Mouse (Mus musculus): ENCODE results near the gene Adgrg5. TPM values are rescaled to one million over a fixed set of nuclear protein-coding genes. Genes with fewer than 3 reads are reported as not detected.

The Adgrg5 gene
- polyA plus RNA-seq (2014; fragmentation: Nextera tagmentation; extraction: Ambion mirVana) = 0.18 and 0.21 TPM in 2 replicates

DNA sequence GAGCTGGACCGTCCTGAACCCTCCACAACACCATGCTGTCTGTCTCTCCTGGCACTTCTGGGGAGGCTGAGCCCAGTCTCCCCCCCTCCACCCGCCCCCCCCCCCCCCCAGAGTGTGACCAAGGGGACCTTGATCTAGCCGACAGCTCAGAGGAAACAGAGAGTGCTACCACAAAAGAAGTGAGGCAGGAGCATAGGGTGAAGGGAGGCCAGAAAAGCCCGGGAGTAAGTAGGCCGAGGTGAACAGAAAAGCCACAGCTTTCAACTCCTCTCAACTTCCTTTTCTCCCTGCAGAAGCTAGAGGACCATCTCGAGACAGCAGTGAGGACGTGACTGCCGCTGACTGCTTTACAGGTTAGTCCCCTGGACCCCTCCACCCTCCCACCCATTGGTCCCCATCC is at the start of gene Adgrg5:
TSS of gene Adgrg5 (plus strand) at position 290 of the 400 bp plus-strand sequence.
- no peak for TF ChIP-seq CTCF (IDR thresholded peaks at IDR 0.05; ENCODE audit: low read depth)
- DNase-seq = no peak
- no peaks in the 10 kb centered on the region for H3K36me3 ChIP-seq (ENCODE audit: insufficient read depth)
- H3K4me1 ChIP-seq (ENCODE audit: insufficient read depth) = no peaks in the 10 kb centered on the region
- WGBS = 28% methylated on average over 8 of the region's 8 CpGs
- no peaks in the 10 kb centered on the region for H3K9me3 ChIP-seq (ENCODE audit: low read depth, low read length)
- no peak within 1 kb of the TSS for H3K9ac ChIP-seq
- H3K27me3 ChIP-seq (ENCODE audit: insufficient read depth, low read length) = no peaks in the 10 kb centered on the region
- H3K27ac ChIP-seq (ENCODE audit: low read depth) = no peak within 1 kb of the TSS
- H3K4me3 ChIP-seq (ENCODE audit: low read depth, low read length) = no peak within 1 kb of the TSS
- no peak for ATAC-seq (ENCODE audit: insufficient read depth)
- H3K4me2 ChIP-seq = no peak within 1 kb of the TSS

GRCm38 (mm10) chr8:94874358-94874757 is 49.1 kb upstream of the Adgrg5 start:
- peak; percentile 94 for TF ChIP-seq CTCF (IDR thresholded peaks at IDR 0.05; ENCODE audit: low read depth)
- whole genome bisulfite sequencing = 8% methylated on average over 6 of the region's 6 CpGs
- DNase-seq (peak; percentile 86), ATAC-seq (ENCODE audit: insufficient read depth) (no peak)
- peak overlapping the region; percentile 94 for H3K4me2 ChIP-seq
- no peaks in the 10 kb centered on the region for H3K36me3 ChIP-seq (ENCODE audit: insufficient read depth)
- H3K4me1 ChIP-seq (ENCODE audit: insufficient read depth) = peaks cover 34% of the 10 kb centered on the region
- no peak overlapping the region for H3K9ac ChIP-seq
- H3K27ac ChIP-seq (ENCODE audit: low read depth) = no peak overlapping the region
- peak overlapping the region; percentile 70 for H3K4me3 ChIP-seq (ENCODE audit: low read depth, low read length)
- peaks cover 6% of the 10 kb centered on the region; the same call in 1 of the 2 replicates for H3K27me3 ChIP-seq (ENCODE audit: insufficient read depth, low read length)
- no peaks in the 10 kb centered on the region for H3K9me3 ChIP-seq (ENCODE audit: low read depth, low read length)

GRCm38 (mm10) chr8:94875096-94875870 is 48.2 kb upstream of the Adgrg5 start:
- Histone ChIP-seq H3K4me1 (ENCODE audit: insufficient read depth) (peaks cover 29% of the 10 kb centered on the region), H3K27me3 (ENCODE audit: insufficient read depth, low read length) (peaks cover 6% of the 10 kb centered on the region; the same call in 1 of the 2 replicates), H3K9ac (peak overlapping the region; percentile 65), H3K4me3 (ENCODE audit: low read depth, low read length) (peak overlapping the region; percentile 70), H3K4me2 (peak overlapping the region; percentile 94), H3K27ac (ENCODE audit: low read depth) (peak overlapping the region; percentile 63; the same call in 1 of the 2 replicates), H3K9me3 (ENCODE audit: low read depth, low read length) (no peaks in the 10 kb centered on the region), H3K36me3 (ENCODE audit: insufficient read depth) (no peaks in the 10 kb centered on the region)
- DNase-seq (peak; percentile 33), ATAC-seq (ENCODE audit: insufficient read depth) (no peak)
- TF ChIP-seq CTCF (IDR thresholded peaks at IDR 0.05; ENCODE audit: low read depth) = no peak
- WGBS = 12% methylated on average over 17 of the region's 17 CpGs

- peaks cover 23% of the 10 kb centered on the region; the same call in 1 of the 2 replicates for H3K4me1 ChIP-seq (ENCODE audit: insufficient read depth)
- no peaks in the 10 kb centered on the region for H3K36me3 ChIP-seq (ENCODE audit: insufficient read depth)
- H3K4me2 ChIP-seq = peak overlapping the region; percentile 94
- TF ChIP-seq CTCF (IDR thresholded peaks at IDR 0.05; ENCODE audit: low read depth) = no peak
- H3K27ac ChIP-seq (ENCODE audit: low read depth) = peak overlapping the region; percentile 63
- peak overlapping the region; percentile 70 for H3K4me3 ChIP-seq (ENCODE audit: low read depth, low read length)
- peaks cover 6% of the 10 kb centered on the region; the same call in 1 of the 2 replicates for H3K27me3 ChIP-seq (ENCODE audit: insufficient read depth, low read length)
- DNase-seq (peak; percentile 33), ATAC-seq (ENCODE audit: insufficient read depth) (no peak; the same call in 1 of the 2 replicates)
- 0% methylated on average over 19 of the region's 20 CpGs for WGBS
- peak overlapping the region; percentile 65 for H3K9ac ChIP-seq
- no peaks in the 10 kb centered on the region for H3K9me3 ChIP-seq (ENCODE audit: low read depth, low read length)
These were observed 47.7 kb upstream of the Adgrg5 start for GRCm38 (mm10) chr8:94875871-94876150.

GRCm38 (mm10) chr8:94876197-94876730 is 47.2 kb upstream of the Adgrg5 start, which contains the start of gene Dok4:
Gene Dok4, minus strand, starts transcription at chr8:94876330.
- Histone ChIP-seq H3K27ac (ENCODE audit: low read depth) (peak within 1 kb of the TSS; percentile 63), H3K4me3 (ENCODE audit: low read depth, low read length) (peak within 1 kb of the TSS; percentile 70), H3K27me3 (ENCODE audit: insufficient read depth, low read length) (peaks cover 6% of the 10 kb centered on the region; the same call in 1 of the 2 replicates), H3K4me2 (peak within 1 kb of the TSS; percentile 94), H3K9ac (peak within 1 kb of the TSS; percentile 65), H3K36me3 (ENCODE audit: insufficient read depth) (no peaks in the 10 kb centered on the region), H3K9me3 (ENCODE audit: low read depth, low read length) (no peaks in the 10 kb centered on the region), H3K4me1 (ENCODE audit: insufficient read depth) (peaks cover 22% of the 10 kb centered on the region; the same call in 1 of the 2 replicates)
- no peak for TF ChIP-seq CTCF (IDR thresholded peaks at IDR 0.05; ENCODE audit: low read depth)
- ATAC-seq (ENCODE audit: insufficient read depth) (peak; percentile 80), DNase-seq (peak; percentile 95)
- whole genome bisulfite sequencing = under 1% methylated on average over 37 of the region's 37 CpGs

DNA sequence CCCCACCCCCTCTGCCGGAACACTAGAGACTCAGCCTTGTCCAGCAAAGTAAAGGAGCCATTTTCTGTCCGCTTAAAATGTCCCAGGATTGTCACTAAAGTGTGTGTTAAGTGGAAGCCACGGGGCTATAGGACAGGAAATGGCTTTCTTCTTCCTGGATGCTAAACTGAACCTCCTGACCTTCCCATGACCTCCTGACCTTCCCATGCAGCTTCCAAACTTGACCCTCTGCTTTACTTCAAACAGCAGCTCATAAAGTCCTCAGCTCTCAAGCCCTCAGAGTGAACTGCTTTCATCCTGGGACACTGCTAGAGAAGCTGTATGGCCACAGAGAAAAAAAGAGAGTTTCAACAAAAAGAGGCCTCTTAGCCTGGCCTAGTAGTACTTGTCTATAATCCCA is 46.7 kb upstream of the Adgrg5 start:
- peak; percentile 16 for DNase-seq
- Histone ChIP-seq H3K4me3 (ENCODE audit: low read depth, low read length) (no peak overlapping the region), H3K9me3 (ENCODE audit: low read depth, low read length) (no peaks in the 10 kb centered on the region), H3K4me2 (peak overlapping the region; percentile 94), H3K4me1 (ENCODE audit: insufficient read depth) (peaks cover 18% of the 10 kb centered on the region; the same call in 1 of the 2 replicates), H3K9ac (no peak overlapping the region), H3K27me3 (ENCODE audit: insufficient read depth, low read length) (peaks cover 6% of the 10 kb centered on the region; the same call in 1 of the 2 replicates), H3K36me3 (ENCODE audit: insufficient read depth) (no peaks in the 10 kb centered on the region), H3K27ac (ENCODE audit: low read depth) (no peak overlapping the region)
- TF ChIP-seq CTCF (IDR thresholded peaks at IDR 0.05; ENCODE audit: low read depth) = no peak
- ATAC-seq (ENCODE audit: insufficient read depth) = no peak
- 35% methylated on average over 3 of the region's 3 CpGs for WGBS

GRCm38 (mm10) chr8:94880742-94881141 is 42.8 kb upstream of the Adgrg5 start:
- DNase-seq = no peak
- no peak for TF ChIP-seq CTCF (IDR thresholded peaks at IDR 0.05; ENCODE audit: low read depth)
- Histone ChIP-seq H3K4me1 (ENCODE audit: insufficient read depth) (peaks cover 6% of the 10 kb centered on the region; the same call in 1 of the 2 replicates), H3K4me2 (no peak overlapping the region), H3K9ac (no peak overlapping the region), H3K27me3 (ENCODE audit: insufficient read depth, low read length) (no peaks in the 10 kb centered on the region), H3K4me3 (ENCODE audit: low read depth, low read length) (no peak overlapping the region), H3K9me3 (ENCODE audit: low read depth, low read length) (no peaks in the 10 kb centered on the region), H3K27ac (ENCODE audit: low read depth) (no peak overlapping the region), H3K36me3 (ENCODE audit: insufficient read depth) (no peaks in the 10 kb centered on the region)
- ATAC-seq (ENCODE audit: insufficient read depth) = no peak
- WGBS = 53% methylated on average over 4 of the region's 4 CpGs
